Mouse (Mus musculus): ENCODE results near the gene Gm10912.

DNA sequence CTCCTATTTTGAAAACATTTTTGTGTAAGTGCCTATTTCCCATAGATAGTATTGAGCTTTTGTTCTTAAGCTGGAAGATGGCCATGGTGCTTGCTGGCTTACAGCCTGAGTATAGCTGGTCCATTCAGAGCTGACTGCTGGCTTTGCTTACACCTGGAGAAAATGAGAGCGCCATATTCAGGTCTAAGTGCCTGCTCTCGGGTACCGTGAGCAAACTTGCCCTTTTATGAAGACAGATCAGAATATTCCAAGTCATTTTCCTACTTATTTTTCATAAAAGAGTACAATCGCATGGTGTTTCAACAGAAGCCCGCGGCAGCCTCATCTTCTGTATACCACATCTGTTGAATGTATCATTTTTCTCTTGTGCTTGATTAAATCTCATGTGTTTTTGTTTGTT lies 4.6 kb upstream of the Gm10912 start:
- TF ChIP-seq GATA1 (IDR thresholded peaks at IDR 0.05; ENCODE audit: low read length) (no peak), TAL1 (IDR thresholded peaks at IDR 0.05; ENCODE audit: low read length) (no peak)

Measured in erythroblast, embryonic 14.5 days (primary cell).